Mouse (Mus musculus): ENCODE measurements at regions not wholly inside any gene's neighbourhood (a gene's known extent, or its start where the extent isn't known, plus 50 kb on each side); places are given as distances from the start of the nearest gene placed in this dataset.

GRCm38 (mm10) chr19:6607501-6607900 lies 64.7 kb upstream of the Slc22a12 start:
- Histone ChIP-seq H3K36me3 (ENCODE audit: control insufficient read depth, insufficient read depth, low read length) (no peaks in the 10 kb centered on the region), H3K9me3 (replicated peaks; ENCODE audit: control insufficient read depth, low read length, poor library complexity, severe bottlenecking) (no peaks in the 10 kb centered on the region), H3K27me3 (ENCODE audit: control insufficient read depth, insufficient read depth, low read depth, low read length) (no peaks in the 10 kb centered on the region), H3K4me2 (ENCODE audit: low read length) (no peak overlapping the region), H3K4me1 (ENCODE audit: control insufficient read depth, insufficient read depth, low read length) (peaks cover 2% of the 10 kb centered on the region; the same call in 1 of the 2 replicates), H3K27ac (ENCODE audit: low read length) (no peak overlapping the region), H3K9ac (ENCODE audit: low read depth, low read length) (no peak overlapping the region), H3K4me3 (ENCODE audit: low read depth, low read length) (no peak overlapping the region)
- no peak for ATAC-seq
- WGBS = 98% methylated on average over 2 of the region's 2 CpGs

GRCm38 (mm10) chr19:6606667-6607066 lies 63.8 kb upstream of the Slc22a12 start:
- Histone ChIP-seq H3K9me3 (replicated peaks; ENCODE audit: control insufficient read depth, low read length, poor library complexity, severe bottlenecking) (no peaks in the 10 kb centered on the region), H3K4me3 (ENCODE audit: low read depth, low read length) (no peak overlapping the region), H3K27me3 (ENCODE audit: control insufficient read depth, insufficient read depth, low read depth, low read length) (no peaks in the 10 kb centered on the region), H3K4me2 (ENCODE audit: low read length) (no peak overlapping the region), H3K9ac (ENCODE audit: low read depth, low read length) (no peak overlapping the region), H3K27ac (ENCODE audit: low read length) (no peak overlapping the region), H3K36me3 (ENCODE audit: control insufficient read depth, insufficient read depth, low read length) (no peaks in the 10 kb centered on the region), H3K4me1 (ENCODE audit: control insufficient read depth, insufficient read depth, low read length) (peaks cover 2% of the 10 kb centered on the region; the same call in 1 of the 2 replicates)
- no peak for ATAC-seq
- 90% methylated on average over 7 of the region's 7 CpGs for WGBS

- 63% methylated on average over 8 of the region's 8 CpGs for WGBS
- Histone ChIP-seq H3K36me3 (ENCODE audit: control insufficient read depth, insufficient read depth, low read length) (no peaks in the 10 kb centered on the region), H3K27ac (ENCODE audit: low read length) (no peak overlapping the region), H3K4me2 (ENCODE audit: low read length) (no peak overlapping the region), H3K4me1 (ENCODE audit: control insufficient read depth, insufficient read depth, low read length) (no peaks in the 10 kb centered on the region; the same call in 1 of the 2 replicates), H3K27me3 (ENCODE audit: control insufficient read depth, insufficient read depth, low read depth, low read length) (no peaks in the 10 kb centered on the region), H3K9me3 (replicated peaks; ENCODE audit: control insufficient read depth, low read length, poor library complexity, severe bottlenecking) (no peaks in the 10 kb centered on the region), H3K4me3 (ENCODE audit: low read depth, low read length) (no peak overlapping the region), H3K9ac (ENCODE audit: low read depth, low read length) (no peak overlapping the region)
- no peak for ATAC-seq
Measured at GRCm38 (mm10) chr19:6604702-6605101, 61.9 kb upstream of the Slc22a12 start.

GRCm38 (mm10) chr19:6600873-6601530 lies 58.2 kb upstream of the Slc22a12 start:
- Histone ChIP-seq H3K9me3 (replicated peaks; ENCODE audit: control insufficient read depth, low read length, poor library complexity, severe bottlenecking) (no peaks in the 10 kb centered on the region), H3K4me3 (ENCODE audit: low read depth, low read length) (no peak overlapping the region), H3K4me2 (ENCODE audit: low read length) (no peak overlapping the region), H3K36me3 (ENCODE audit: control insufficient read depth, insufficient read depth, low read length) (no peaks in the 10 kb centered on the region), H3K27ac (ENCODE audit: low read length) (no peak overlapping the region), H3K27me3 (ENCODE audit: control insufficient read depth, insufficient read depth, low read depth, low read length) (no peaks in the 10 kb centered on the region), H3K4me1 (ENCODE audit: control insufficient read depth, insufficient read depth, low read length) (no peaks in the 10 kb centered on the region), H3K9ac (ENCODE audit: low read depth, low read length) (no peak overlapping the region)
- ATAC-seq = no peak
- 54% methylated on average over 12 of the region's 12 CpGs for WGBS

- Histone ChIP-seq H3K4me3 (ENCODE audit: low read depth, low read length) (no peak overlapping the region), H3K4me1 (ENCODE audit: control insufficient read depth, insufficient read depth, low read length) (no peaks in the 10 kb centered on the region), H3K4me2 (ENCODE audit: low read length) (no peak overlapping the region), H3K9me3 (replicated peaks; ENCODE audit: control insufficient read depth, low read length, poor library complexity, severe bottlenecking) (no peaks in the 10 kb centered on the region), H3K9ac (ENCODE audit: low read depth, low read length) (no peak overlapping the region), H3K27me3 (ENCODE audit: control insufficient read depth, insufficient read depth, low read depth, low read length) (no peaks in the 10 kb centered on the region), H3K36me3 (ENCODE audit: control insufficient read depth, insufficient read depth, low read length) (no peaks in the 10 kb centered on the region), H3K27ac (ENCODE audit: low read length) (no peak overlapping the region)
- 92% methylated on average over 3 of the region's 3 CpGs for WGBS
- no peak for ATAC-seq
Measured at GRCm38 (mm10) chr19:6599281-6599680, 56.4 kb upstream of the Slc22a12 start.

- WGBS = 83% methylated on average over 3 of the region's 3 CpGs
- Histone ChIP-seq H3K36me3 (ENCODE audit: control insufficient read depth, insufficient read depth, low read length) (no peaks in the 10 kb centered on the region), H3K27ac (ENCODE audit: low read length) (no peak overlapping the region), H3K9ac (ENCODE audit: low read depth, low read length) (no peak overlapping the region), H3K4me3 (ENCODE audit: low read depth, low read length) (no peak overlapping the region), H3K4me2 (ENCODE audit: low read length) (no peak overlapping the region), H3K9me3 (replicated peaks; ENCODE audit: control insufficient read depth, low read length, poor library complexity, severe bottlenecking) (no peaks in the 10 kb centered on the region), H3K27me3 (ENCODE audit: control insufficient read depth, insufficient read depth, low read depth, low read length) (no peaks in the 10 kb centered on the region), H3K4me1 (ENCODE audit: control insufficient read depth, insufficient read depth, low read length) (no peaks in the 10 kb centered on the region)
- no peak for ATAC-seq
Measured at GRCm38 (mm10) chr19:6598186-6598585, 55.4 kb upstream of the Slc22a12 start.

- H3K9ac ChIP-seq (ENCODE audit: low read depth, low read length) = no peak overlapping the region
- WGBS = 51% methylated on average over 9 of the region's 9 CpGs
- no peak for ATAC-seq
- no peak overlapping the region for H3K4me2 ChIP-seq (ENCODE audit: low read length)
- no peaks in the 10 kb centered on the region for H3K9me3 ChIP-seq (replicated peaks; ENCODE audit: control insufficient read depth, low read length, poor library complexity, severe bottlenecking)
- no peak overlapping the region for H3K4me3 ChIP-seq (ENCODE audit: low read depth, low read length)
- no peak overlapping the region for H3K27ac ChIP-seq (ENCODE audit: low read length)
- H3K4me1 ChIP-seq (ENCODE audit: control insufficient read depth, insufficient read depth, low read length) = no peaks in the 10 kb centered on the region
- H3K27me3 ChIP-seq (ENCODE audit: control insufficient read depth, insufficient read depth, low read depth, low read length) = no peaks in the 10 kb centered on the region
- no peaks in the 10 kb centered on the region for H3K36me3 ChIP-seq (ENCODE audit: control insufficient read depth, insufficient read depth, low read length)
Measured at GRCm38 (mm10) chr19:6595801-6596200, 53.0 kb upstream of the Slc22a12 start.

Measured in midbrain, embryonic 16.5 days (tissue).